Mouse (Mus musculus): ENCODE measurements around the gene Klc1. TPM values are rescaled to one million over a fixed set of nuclear protein-coding genes. Genes with fewer than 3 reads are reported as not detected.
A peak's percentile ranks its signal among the peaks of the same experiment; 100 is the strongest.

Klc1 gene
- total and polyA plus RNA-seq, 2 experiments, result 17.4 to 18.8 TPM

- peaks cover 52% of the 10 kb centered on the region for H3K79me2 ChIP-seq (ENCODE audit: control insufficient read depth, insufficient read depth, low read length)
- no peak for DNase-seq (ENCODE audit: extremely low read depth, low read depth, low spot score)
- H3K9ac ChIP-seq (ENCODE audit: low read depth, low read length), result peak overlapping the region; percentile 90
- H3K4me3 ChIP-seq (ENCODE audit: insufficient read depth, low read depth, low read length), result peak overlapping the region; percentile 96
- H3K27me3 ChIP-seq (ENCODE audit: control insufficient read depth, insufficient read depth, low read length), result no peaks in the 10 kb centered on the region
- no peaks in the 10 kb centered on the region for H3K36me3 ChIP-seq (ENCODE audit: control insufficient read depth, insufficient read depth, low read length)
- H3K4me1 ChIP-seq (ENCODE audit: control insufficient read depth, insufficient read depth, low read length), result peaks cover 4% of the 10 kb centered on the region; the same call in 1 of the 2 replicates
- H3K27ac ChIP-seq (replicated peaks; ENCODE audit: insufficient read depth, low read depth, low read length), result peak overlapping the region; percentile 93; the same call in 1 of the 2 replicates
- 12% methylated on average over 35 of the region's 35 CpGs for WGBS
- no peak for TF ChIP-seq POLR2A (IDR thresholded peaks at IDR 0.05; ENCODE audit: extremely low read depth, insufficient read depth, low read length)
- TF ChIP-seq CTCF (IDR thresholded peaks at IDR 0.05; ENCODE audit: low read depth, low read length), result no peak
These were observed 770 bp downstream of the Klc1 start for GRCm38 (mm10) chr12:111759176-111760061.

GRCm38 (mm10) chr12:111760306-111760908 lies 1.8 kb downstream of the Klc1 start:
- 74% methylated on average over 7 of the region's 7 CpGs for WGBS

GRCm38 (mm10) chr12:111762620-111763280 lies 4.1 kb downstream of the Klc1 start:
- DNase-seq (ENCODE audit: extremely low read depth, low read depth, low spot score), result no peak

More at GRCm38 (mm10) chr12:111760306-111760908, 1.8 kb downstream of the Klc1 start:
- Histone ChIP-seq H3K4me1 (ENCODE audit: control insufficient read depth, insufficient read depth, low read length) (peaks cover 4% of the 10 kb centered on the region; the same call in 1 of the 2 replicates), H3K27ac (replicated peaks; ENCODE audit: insufficient read depth, low read depth, low read length) (no peak overlapping the region), H3K36me3 (ENCODE audit: control insufficient read depth, insufficient read depth, low read length) (no peaks in the 10 kb centered on the region), H3K9ac (ENCODE audit: low read depth, low read length) (no peak overlapping the region), H3K79me2 (ENCODE audit: control insufficient read depth, insufficient read depth, low read length) (peaks cover 57% of the 10 kb centered on the region), H3K27me3 (ENCODE audit: control insufficient read depth, insufficient read depth, low read length) (no peaks in the 10 kb centered on the region), H3K4me3 (ENCODE audit: insufficient read depth, low read depth, low read length) (no peak overlapping the region)
- TF ChIP-seq CTCF (IDR thresholded peaks at IDR 0.05; ENCODE audit: low read depth, low read length) (no peak), POLR2A (IDR thresholded peaks at IDR 0.05; ENCODE audit: extremely low read depth, insufficient read depth, low read length) (no peak)
- DNase-seq (ENCODE audit: extremely low read depth, low read depth, low spot score), result no peak

GRCm38 (mm10) chr12:111766313-111767236 lies 7.9 kb downstream of the Klc1 start:
- TF ChIP-seq CTCF (IDR thresholded peaks at IDR 0.05; ENCODE audit: low read depth, low read length), result no peak
- no peak for TF ChIP-seq POLR2A (IDR thresholded peaks at IDR 0.05; ENCODE audit: extremely low read depth, insufficient read depth, low read length)
- H3K4me1 ChIP-seq (ENCODE audit: control insufficient read depth, insufficient read depth, low read length), result peaks cover 3% of the 10 kb centered on the region; the same call in 1 of the 2 replicates
- H3K4me3 ChIP-seq (ENCODE audit: insufficient read depth, low read depth, low read length), result no peak overlapping the region
- H3K9ac ChIP-seq (ENCODE audit: low read depth, low read length), result no peak overlapping the region
- no peaks in the 10 kb centered on the region for H3K27me3 ChIP-seq (ENCODE audit: control insufficient read depth, insufficient read depth, low read length)
- no peak overlapping the region for H3K27ac ChIP-seq (replicated peaks; ENCODE audit: insufficient read depth, low read depth, low read length)
- DNase-seq (ENCODE audit: extremely low read depth, low read depth, low spot score), result peak; percentile 34
- WGBS, result 70% methylated on average over 16 of the region's 16 CpGs
- no peaks in the 10 kb centered on the region for H3K36me3 ChIP-seq (ENCODE audit: control insufficient read depth, insufficient read depth, low read length)
- H3K79me2 ChIP-seq (ENCODE audit: control insufficient read depth, insufficient read depth, low read length), result peaks cover 53% of the 10 kb centered on the region

More at GRCm38 (mm10) chr12:111762620-111763280, 4.1 kb downstream of the Klc1 start:
- 95% methylated on average over 13 of the region's 13 CpGs for WGBS
- Histone ChIP-seq H3K4me3 (ENCODE audit: insufficient read depth, low read depth, low read length) (no peak overlapping the region), H3K27me3 (ENCODE audit: control insufficient read depth, insufficient read depth, low read length) (no peaks in the 10 kb centered on the region), H3K36me3 (ENCODE audit: control insufficient read depth, insufficient read depth, low read length) (no peaks in the 10 kb centered on the region), H3K79me2 (ENCODE audit: control insufficient read depth, insufficient read depth, low read length) (peaks cover 71% of the 10 kb centered on the region), H3K27ac (replicated peaks; ENCODE audit: insufficient read depth, low read depth, low read length) (no peak overlapping the region), H3K9ac (ENCODE audit: low read depth, low read length) (no peak overlapping the region), H3K4me1 (ENCODE audit: control insufficient read depth, insufficient read depth, low read length) (peaks cover 6% of the 10 kb centered on the region; the same call in 1 of the 2 replicates)
- TF ChIP-seq CTCF (IDR thresholded peaks at IDR 0.05; ENCODE audit: low read depth, low read length), result no peak
- no peak for TF ChIP-seq POLR2A (IDR thresholded peaks at IDR 0.05; ENCODE audit: extremely low read depth, insufficient read depth, low read length)

Data from liver, adult 2 months (tissue).